Mouse (Mus musculus) inflammation-experienced regulatory T-cells, adult 6 months (primary cell): ENCODE data around the gene Gata2. TPM values are rescaled to one million over a fixed set of nuclear protein-coding genes. Genes with fewer than 3 reads are reported as not detected.

Experiments used
- ATAC-seq: one replicate; pipeline ENCODE4 v1.8.0; 2017
- polyA plus RNA-seq, 3 experiments: library from polyadenylated mRNA; unstranded; fragments of 100-300 nt; shearing (Covaris generic); gene quantifications; one replicate each; pipeline ENCODE4 v1.2.1; 2017

Gata2 gene
- polyA plus RNA-seq, 3 experiments from 2014 or later, result not detected

GRCm38 (mm10) chr6:88196054-88196732, 2.5 kb downstream of the Gata2 start:
- no peak for ATAC-seq

- ATAC-seq, result no peak
Observed at GRCm38 (mm10) chr6:88196733-88197312, 3.1 kb downstream of the Gata2 start.

- ATAC-seq, result no peak
Observed at GRCm38 (mm10) chr6:88197313-88198069, 3.8 kb downstream of the Gata2 start.

GRCm38 (mm10) chr6:88198070-88198940, 4.6 kb downstream of the Gata2 start:
- ATAC-seq, result no peak

GRCm38 (mm10) chr6:88199001-88199717, 5.5 kb downstream of the Gata2 start:
- no peak for ATAC-seq

GRCm38 (mm10) chr6:88199718-88200692, 6.3 kb downstream of the Gata2 start:
- ATAC-seq, result no peak

GRCm38 (mm10) chr6:88200693-88201609, 7.3 kb downstream of the Gata2 start:
- ATAC-seq, result no peak

- no peak for ATAC-seq
Observed at GRCm38 (mm10) chr6:88201926-88202700, 8.4 kb downstream of the Gata2 start.

- no peak for ATAC-seq
Observed at GRCm38 (mm10) chr6:88202921-88203690, 9.4 kb downstream of the Gata2 start.

GRCm38 (mm10) chr6:88203791-88204405, 10.2 kb downstream of the Gata2 start:
- no peak for ATAC-seq

GRCm38 (mm10) chr6:88204531-88205385, 11.1 kb downstream of the Gata2 start:
- no peak for ATAC-seq

GRCm38 (mm10) chr6:88205386-88205700, 11.7 kb downstream of the Gata2 start:
- no peak for ATAC-seq

- no peak for ATAC-seq
Observed at GRCm38 (mm10) chr6:88205937-88206336, 12.2 kb downstream of the Gata2 start.

GRCm38 (mm10) chr6:88206566-88206965, 12.9 kb downstream of the Gata2 start:
- ATAC-seq, result no peak

GRCm38 (mm10) chr6:88207403-88208033, 13.8 kb downstream of the Gata2 start:
- no peak for ATAC-seq

- ATAC-seq, result no peak
Observed at GRCm38 (mm10) chr6:88208321-88208720, 14.6 kb downstream of the Gata2 start.
